Mouse (Mus musculus) thymus, adult 18-20 months (tissue): ENCODE data around the gene Celf2.

Experiments
- DNase-seq, 2 experiments: peaks; one replicate each; pipeline ENCODE4 v3.0.0; 2022; ENCODE audit warnings: mixed read lengths in 2 of 2

Celf2 gene

DNA sequence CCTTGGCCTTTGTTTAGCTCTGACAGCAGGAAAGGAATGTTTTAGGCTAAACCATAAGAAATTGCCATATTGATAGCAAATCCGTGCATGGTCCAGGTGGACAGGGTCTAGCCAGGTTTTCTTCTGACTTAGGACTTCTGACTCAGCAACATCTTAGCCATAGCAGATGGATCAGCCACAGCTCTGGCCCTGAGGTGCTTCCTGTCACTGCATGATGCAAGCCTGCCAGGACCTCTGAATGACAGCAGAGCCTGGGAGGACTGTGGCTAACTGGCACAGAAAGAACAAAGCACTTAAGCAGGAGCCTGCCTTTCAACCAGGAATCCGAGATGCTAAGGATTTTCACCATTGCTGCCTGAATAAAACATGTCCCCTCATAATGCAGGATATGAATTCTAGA lies 507.4 kb downstream of the Celf2 start:
- no peak for DNase-seq

DNA sequence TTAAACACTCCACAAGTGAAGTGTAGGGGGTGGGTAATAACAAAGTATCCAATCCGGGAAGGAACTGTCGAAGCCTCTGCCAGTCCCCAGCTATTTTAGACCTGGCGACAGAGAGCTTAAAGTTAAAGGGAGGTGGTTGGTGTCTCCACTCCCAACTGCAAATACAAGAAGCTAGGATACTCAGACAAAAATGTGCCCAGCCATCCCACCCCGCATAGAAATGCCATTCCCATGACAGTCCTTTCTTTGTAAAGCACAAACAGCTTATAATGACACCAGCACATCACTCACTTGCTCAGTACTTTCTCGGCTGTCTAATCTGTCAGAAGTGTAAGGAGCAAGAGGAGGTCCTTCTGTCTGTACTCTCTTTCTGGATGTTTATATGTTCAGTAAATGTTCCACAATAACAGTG lies 518.3 kb downstream of the Celf2 start:
- no peak for DNase-seq

DNA sequence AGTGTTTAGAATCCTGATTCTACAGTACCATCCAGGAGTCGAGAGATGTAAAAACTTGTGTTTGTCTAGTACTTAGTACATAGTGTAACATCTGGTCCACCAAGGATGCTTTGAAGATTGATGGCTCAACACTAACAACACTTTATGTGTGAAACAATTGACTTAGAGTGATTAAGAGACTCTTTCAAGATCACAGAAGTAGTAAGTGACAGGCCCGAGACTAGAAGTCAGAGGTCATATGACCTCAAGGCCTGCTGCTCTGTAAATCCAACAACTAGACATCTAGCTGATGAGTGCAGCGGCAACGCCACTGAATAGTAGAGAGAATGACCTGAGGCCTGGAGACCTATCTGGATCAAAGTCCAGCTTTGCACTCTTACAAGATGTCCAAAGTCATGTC lies 523.7 kb downstream of the Celf2 start:
- no peak for DNase-seq

- no peak for DNase-seq
These were observed 525.5 kb downstream of the Celf2 start for GRCm38 (mm10) chr2:6983902-6984301.

DNA sequence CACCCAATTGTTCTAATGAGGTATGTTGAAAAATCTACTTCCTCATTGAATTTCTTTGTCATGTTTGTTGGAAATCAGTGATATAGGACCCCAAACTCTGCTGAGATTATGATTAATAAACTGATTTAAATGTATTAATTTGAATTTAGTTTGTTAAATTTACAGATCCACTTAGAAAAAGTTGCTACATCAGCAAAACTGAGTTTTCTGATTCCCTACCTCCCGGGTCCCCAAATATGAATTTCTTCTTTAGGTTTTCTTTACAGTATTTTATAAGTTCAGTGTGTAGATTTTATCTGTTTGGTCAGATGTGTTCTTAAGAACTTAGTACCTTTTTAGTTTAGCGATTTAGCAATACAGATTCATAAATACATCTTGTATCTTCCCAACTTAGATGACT lies 533.1 kb downstream of the Celf2 start:
- DNase-seq: no peak

DNA sequence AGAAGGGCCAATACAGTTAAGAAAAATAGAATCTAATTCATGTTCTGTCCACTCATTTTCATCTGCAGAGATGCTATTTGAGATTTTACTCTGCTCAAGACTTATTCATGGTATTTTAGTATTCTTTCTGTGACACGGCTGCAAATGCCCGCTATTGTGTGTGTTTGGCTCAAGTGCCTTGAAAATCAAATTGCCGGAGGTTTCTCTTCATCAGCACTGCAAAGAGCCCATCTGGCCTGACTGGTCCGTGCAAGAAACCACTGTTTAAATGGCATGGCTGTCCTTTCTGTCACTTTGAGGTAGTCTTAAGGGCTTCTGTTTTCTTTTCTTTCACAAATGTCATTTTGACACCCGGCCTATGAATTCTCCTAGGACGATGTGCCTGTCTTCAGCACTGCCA lies 540.1 kb downstream of the Celf2 start:
- DNase-seq: no peak

DNA sequence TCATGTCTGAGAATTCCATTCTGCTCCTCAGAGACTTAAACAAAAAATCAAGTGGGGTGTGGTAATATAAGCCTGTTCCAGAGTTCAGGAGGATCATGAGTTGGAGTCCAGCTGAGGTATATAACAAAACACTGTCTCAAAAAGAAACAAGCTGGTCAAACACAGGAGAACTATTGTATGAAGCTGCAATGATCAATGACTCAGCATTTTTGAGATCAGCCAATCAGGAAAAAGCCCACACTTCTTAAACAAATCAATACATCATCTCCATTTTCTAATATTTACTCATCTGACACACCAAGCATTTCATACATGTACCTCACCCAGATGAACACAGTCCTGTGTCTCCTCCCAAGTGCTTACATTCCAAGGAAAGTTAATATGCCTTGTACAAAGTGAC lies 544.1 kb downstream of the Celf2 start:
- no peak for DNase-seq

DNA sequence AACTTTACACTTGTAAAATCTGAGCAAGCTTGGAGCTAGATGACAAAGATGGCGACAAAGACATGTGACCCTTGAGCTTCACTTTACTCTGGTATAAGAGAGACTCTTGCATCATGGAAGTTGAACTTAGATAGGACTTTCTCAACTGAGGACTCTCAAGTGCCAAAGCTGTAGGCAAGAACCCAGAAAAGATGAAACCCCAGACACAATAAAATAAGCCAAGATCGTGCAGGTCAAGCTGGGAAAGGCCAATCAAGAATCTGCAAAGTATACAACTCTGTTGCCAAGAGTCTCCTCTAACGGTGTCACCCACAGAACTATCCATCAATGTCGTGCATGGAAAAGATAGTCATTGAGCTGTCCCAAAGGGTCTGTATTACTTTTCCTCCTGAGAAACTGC lies 558.7 kb downstream of the Celf2 start:
- DNase-seq: no peak

DNA sequence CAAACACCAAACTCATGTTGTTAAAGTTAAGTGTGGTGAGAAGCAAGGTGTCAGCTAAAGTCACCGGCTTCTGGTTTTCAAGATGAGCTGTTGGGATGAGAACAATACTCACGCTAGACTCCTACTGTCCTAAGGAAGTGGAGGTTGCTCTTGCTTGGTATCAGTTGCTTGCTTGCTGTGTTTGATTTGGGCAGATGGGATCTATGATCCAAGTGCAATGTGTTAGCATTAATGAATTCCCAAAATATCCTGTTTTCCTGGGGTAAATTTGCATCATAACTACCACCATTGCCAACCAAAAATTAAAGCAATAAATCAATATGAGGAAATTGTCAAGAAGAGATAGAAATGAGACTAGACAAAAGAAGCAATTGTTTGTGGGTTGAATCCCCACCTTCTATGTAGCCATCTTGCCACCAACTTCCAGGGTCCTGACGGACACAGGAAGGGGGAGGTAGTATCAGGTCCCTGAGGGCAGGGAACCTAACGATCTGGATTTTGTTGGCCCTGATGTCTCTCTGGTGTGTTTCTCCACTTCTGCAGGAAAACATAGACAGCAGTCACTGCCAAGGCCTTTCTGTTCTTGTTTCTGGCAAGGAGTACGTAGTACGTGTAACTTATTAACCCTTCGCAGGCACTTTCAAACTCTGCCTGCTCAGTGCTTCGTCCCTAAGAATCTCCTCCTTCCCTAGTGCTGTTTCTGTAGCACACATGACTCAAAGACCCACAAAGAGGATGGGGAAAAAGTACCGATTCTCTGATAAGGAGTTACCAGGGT lies 563.5 kb downstream of the Celf2 start:
- no peak for DNase-seq

DNA sequence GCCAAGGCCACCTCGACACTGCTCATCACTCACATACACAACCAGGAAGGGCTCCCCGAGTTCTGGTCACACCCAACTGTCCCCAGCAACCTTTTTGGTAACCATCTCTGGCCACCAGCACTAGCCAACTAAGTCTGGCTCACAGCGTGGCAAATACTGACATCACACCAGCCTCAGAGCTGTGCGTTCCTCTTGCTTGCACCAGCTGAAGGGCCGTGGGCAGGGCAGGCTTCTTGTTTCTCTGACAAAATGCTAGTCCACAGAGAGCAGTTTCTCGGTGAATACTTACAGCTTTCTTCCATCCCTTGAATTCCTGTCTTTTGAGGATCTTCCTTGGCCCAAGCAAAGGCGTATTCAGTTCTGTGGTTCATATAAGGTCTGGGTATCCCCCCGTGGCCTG lies 565.7 kb downstream of the Celf2 start:
- DNase-seq: no peak

GRCm38 (mm10) chr2:6942635-6943390 lies 566.5 kb downstream of the Celf2 start:
- no peak for DNase-seq

- DNase-seq: no peak
These were observed 570.2 kb downstream of the Celf2 start for GRCm38 (mm10) chr2:6939143-6939542.

GRCm38 (mm10) chr2:6933130-6933529 lies 576.2 kb downstream of the Celf2 start:
- DNase-seq: no peak

GRCm38 (mm10) chr2:6927693-6928360 lies 581.5 kb downstream of the Celf2 start:
- no peak for DNase-seq

DNA sequence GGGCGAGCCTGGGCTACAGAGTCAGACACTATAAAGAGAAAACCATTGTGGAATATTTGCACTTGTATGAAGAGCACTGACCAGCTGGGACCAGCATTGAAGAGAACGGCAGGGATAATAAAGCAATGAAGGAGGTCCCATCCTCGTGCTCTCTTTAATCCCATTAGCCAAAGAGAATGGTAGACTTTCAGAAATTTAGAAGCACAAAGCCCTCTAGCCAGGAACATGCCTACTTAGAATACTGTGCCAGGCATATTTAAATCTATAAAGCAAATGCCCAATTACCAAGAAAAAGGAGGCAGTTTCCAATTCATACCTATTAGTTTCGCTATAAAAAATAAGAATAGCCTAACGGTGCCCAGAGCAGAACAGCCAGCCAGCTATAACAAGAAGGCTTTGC lies 583.9 kb downstream of the Celf2 start:
- no peak for DNase-seq

GRCm38 (mm10) chr2:6923738-6924474 lies 585.5 kb downstream of the Celf2 start:
- DNase-seq: no peak

- no peak for DNase-seq
These were observed 594.0 kb downstream of the Celf2 start for GRCm38 (mm10) chr2:6915386-6915785.

- no peak for DNase-seq
These were observed 596.0 kb downstream of the Celf2 start for GRCm38 (mm10) chr2:6913315-6913714.

DNA sequence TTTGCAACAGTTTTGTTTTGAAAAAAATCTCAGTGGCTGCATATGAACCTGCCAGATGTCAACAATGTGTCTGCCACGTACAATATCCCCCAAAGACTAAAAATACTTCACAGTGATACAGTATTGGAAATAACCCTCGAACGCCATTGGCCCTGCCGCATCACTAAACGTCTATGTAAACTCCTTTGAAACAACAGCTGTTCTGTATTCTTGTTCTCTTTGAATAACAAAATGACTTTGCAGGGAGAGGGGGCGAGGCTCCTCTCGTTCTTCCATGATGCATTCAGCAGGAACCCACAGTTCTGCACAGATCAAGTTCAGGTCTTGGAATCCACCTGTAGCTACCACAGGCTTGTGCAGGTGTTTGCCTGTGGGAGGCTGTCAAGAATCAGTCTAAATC lies 597.4 kb downstream of the Celf2 start:
- DNase-seq: no peak

GRCm38 (mm10) chr2:6909921-6910320 lies 599.4 kb downstream of the Celf2 start:
- DNase-seq: no peak

GRCm38 (mm10) chr2:6904411-6904810 lies 605.0 kb downstream of the Celf2 start:
- no peak for DNase-seq

GRCm38 (mm10) chr2:6903251-6903763 lies 606.1 kb downstream of the Celf2 start:
- no peak for DNase-seq

DNA sequence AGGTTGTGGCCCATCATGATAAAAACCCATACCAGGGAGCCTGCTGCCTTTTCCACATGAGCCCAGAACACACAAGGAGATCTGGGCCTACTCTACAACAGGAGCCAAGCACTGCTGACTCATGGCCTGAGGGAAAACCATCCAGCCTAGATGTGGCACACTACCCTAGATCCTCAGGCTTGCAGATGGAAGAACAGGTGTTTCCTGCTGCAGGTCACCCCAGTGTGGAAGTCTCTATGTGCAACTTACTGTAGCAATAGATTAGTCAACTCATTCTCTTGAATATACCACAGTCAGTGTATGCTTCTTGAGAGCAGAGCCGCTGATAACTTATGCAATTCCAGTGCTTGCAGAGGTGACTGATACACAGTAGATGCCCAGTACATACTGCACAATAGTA lies 612.5 kb downstream of the Celf2 start:
- DNase-seq: no peak
